Mouse (Mus musculus): ENCODE measurements around the gene Ccdc96. TPM values are rescaled to one million over a fixed set of nuclear protein-coding genes. Genes with fewer than 3 reads are reported as not detected.

Gene Ccdc96
- polyA plus RNA-seq, 1 experiment from 2014 or later: 0.06 TPM

DNA sequence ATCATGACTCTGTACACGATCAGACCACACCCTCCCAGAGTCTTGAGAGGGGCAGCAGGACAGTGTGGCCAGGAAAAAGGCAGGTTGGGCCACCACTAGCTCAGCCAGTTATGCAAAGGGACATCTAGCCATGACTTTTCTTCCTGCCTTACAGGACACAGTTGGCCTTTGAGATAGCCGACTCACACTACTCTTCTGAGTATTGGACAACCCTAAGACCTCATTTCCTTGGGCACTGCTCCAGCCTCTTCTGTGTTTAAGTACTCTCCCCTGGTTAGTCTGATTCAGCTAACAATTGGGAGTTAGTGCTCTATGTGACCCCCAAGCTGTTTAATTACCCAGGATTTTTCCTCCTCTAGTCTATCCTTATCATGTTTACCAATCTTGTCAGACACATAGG, 4.7 kb upstream of the Ccdc96 start:
- H3K9ac ChIP-seq (replicated peaks): no peak overlapping the region
- no peak overlapping the region for H3K27ac ChIP-seq (ENCODE audit: low read depth)
- no peaks in the 10 kb centered on the region; the same call in 1 of the 2 replicates for H3K27me3 ChIP-seq (ENCODE audit: insufficient read depth, low read length)
- H3K4me3 ChIP-seq (ENCODE audit: low read depth, low read length): no peak overlapping the region
- no peaks in the 10 kb centered on the region for H3K9me3 ChIP-seq (ENCODE audit: low read length)
- no peak overlapping the region for H3K4me2 ChIP-seq (ENCODE audit: low read depth, low read length)
- WGBS (ENCODE audit: insufficient replicate concordance): 53% methylated on average over 2 of the region's 2 CpGs
- H3K36me3 ChIP-seq (replicated peaks; ENCODE audit: insufficient read depth, low read length): peaks cover 7% of the 10 kb centered on the region; the same call in 1 of the 2 replicates
- peaks cover 44% of the 10 kb centered on the region for H3K4me1 ChIP-seq (ENCODE audit: insufficient read depth)
- TF ChIP-seq CTCF (IDR thresholded peaks at IDR 0.05; ENCODE audit: low read depth) (no peak), EP300 (IDR thresholded peaks at IDR 0.05; ENCODE audit: low read depth) (no peak)
- no peak for DNase-seq
- no peak for ATAC-seq

DNA sequence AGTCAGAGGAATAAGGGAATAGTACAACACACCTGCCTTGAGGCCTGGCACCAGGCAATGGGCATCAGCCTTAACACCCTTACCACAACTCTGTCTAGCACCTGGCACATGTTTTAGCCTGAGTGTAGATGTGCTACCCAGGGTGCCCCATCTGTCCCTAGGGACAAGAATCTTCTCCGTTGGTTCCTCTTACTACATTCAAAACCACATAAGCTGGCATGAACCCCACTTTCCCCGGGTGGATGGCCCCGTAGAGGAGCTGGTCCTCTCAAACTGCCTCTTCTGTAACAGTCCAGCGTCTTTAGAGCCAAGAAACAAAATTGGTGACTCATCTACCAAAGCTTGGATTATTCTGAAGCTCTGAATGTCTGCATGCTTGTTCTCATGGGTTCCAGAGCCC, 4.0 kb upstream of the Ccdc96 start:
- no peak overlapping the region for H3K9ac ChIP-seq (replicated peaks)
- ATAC-seq (no peak), DNase-seq (no peak)
- peaks cover 3% of the 10 kb centered on the region; the same call in 1 of the 2 replicates for H3K36me3 ChIP-seq (replicated peaks; ENCODE audit: insufficient read depth, low read length)
- H3K27ac ChIP-seq (ENCODE audit: low read depth): no peak overlapping the region
- no peaks in the 10 kb centered on the region for H3K9me3 ChIP-seq (ENCODE audit: low read length)
- WGBS (ENCODE audit: insufficient replicate concordance): 69% methylated on average over 4 of the region's 4 CpGs
- H3K4me1 ChIP-seq (ENCODE audit: insufficient read depth): peaks cover 50% of the 10 kb centered on the region
- no peak for TF ChIP-seq CTCF (IDR thresholded peaks at IDR 0.05; ENCODE audit: low read depth)
- peaks cover 6% of the 10 kb centered on the region for H3K27me3 ChIP-seq (ENCODE audit: insufficient read depth, low read length)
- no peak overlapping the region for H3K4me3 ChIP-seq (ENCODE audit: low read depth, low read length)
- no peak overlapping the region for H3K4me2 ChIP-seq (ENCODE audit: low read depth, low read length)

DNA sequence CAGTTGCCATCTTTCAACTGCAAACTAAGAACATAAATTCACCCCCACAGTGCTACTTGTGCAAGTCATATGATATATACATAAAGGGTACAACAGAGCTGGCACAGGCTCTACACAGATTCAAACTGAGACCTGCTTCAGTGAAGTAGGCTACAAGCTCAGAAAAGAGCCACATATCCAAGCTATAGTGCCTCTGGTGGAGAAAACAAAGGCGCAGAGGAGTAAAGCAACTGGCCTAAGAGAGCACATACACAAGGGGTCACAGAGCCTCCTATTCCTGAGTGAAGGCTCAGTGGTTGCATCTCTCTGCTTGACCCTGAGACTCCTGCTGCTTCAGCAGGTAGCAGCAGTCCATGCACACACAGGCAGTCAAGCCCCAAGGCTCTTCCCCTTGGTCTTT, 3.3 kb upstream of the Ccdc96 start:
- no peak overlapping the region for H3K4me2 ChIP-seq (ENCODE audit: low read depth, low read length)
- TF ChIP-seq EP300 (IDR thresholded peaks at IDR 0.05; ENCODE audit: low read depth) (no peak), CTCF (IDR thresholded peaks at IDR 0.05; ENCODE audit: low read depth) (peak; percentile 49)
- no peak overlapping the region for H3K4me3 ChIP-seq (ENCODE audit: low read depth, low read length)
- no peak overlapping the region for H3K9ac ChIP-seq (replicated peaks)
- peaks cover 51% of the 10 kb centered on the region for H3K4me1 ChIP-seq (ENCODE audit: insufficient read depth)
- ATAC-seq (no peak), DNase-seq (no peak)
- H3K9me3 ChIP-seq (ENCODE audit: low read length): no peaks in the 10 kb centered on the region
- peaks cover 13% of the 10 kb centered on the region for H3K27me3 ChIP-seq (ENCODE audit: insufficient read depth, low read length)
- H3K36me3 ChIP-seq (replicated peaks; ENCODE audit: insufficient read depth, low read length): no peaks in the 10 kb centered on the region
- no peak overlapping the region for H3K27ac ChIP-seq (ENCODE audit: low read depth)
- WGBS (ENCODE audit: insufficient replicate concordance): 67% methylated on average over 1 of the region's 1 CpGs

DNA sequence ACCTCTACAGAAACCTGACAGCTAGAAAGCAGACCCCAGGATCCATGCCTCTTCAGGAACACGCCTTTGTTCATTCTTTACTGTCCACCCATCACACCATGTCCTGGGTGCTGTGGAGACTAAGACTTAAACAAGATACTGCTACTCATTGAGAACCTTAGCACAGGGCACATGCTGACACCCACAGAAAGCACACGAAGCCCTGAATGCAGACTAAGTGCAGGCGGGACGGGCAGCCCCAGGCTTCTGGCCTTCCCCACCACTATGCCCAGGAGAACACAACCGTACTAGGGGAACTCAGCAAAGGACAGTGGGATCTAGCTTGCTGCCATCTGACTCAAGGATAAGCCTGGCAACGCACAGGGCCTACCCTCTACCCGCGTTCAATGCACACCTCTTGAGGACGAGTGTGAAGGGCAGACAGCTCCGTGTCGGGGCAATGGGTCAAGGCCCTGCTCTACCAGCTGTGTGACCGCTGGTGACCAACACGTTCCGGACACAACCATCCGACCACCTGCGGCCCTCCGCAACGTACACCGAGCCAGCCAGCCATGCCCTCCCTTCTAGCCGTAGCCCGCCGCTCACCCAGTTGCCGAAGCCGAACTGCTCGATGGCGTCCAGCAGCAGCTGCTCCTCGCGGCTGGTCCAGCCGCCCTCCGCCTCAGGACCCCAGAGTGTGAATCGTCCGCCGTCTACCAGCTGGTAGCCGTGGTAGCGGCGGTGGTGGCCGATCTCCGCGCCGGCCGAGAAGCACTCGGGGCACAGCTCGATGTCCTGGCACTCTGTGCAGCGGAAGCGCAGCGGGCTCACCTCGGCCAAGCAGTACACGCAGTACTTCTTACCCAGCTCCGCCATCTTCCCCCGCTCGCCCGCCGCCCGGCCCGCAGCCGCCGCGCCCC, 936 bp upstream of the Ccdc96 start:
- 4% methylated on average over 53 of the region's 58 CpGs for WGBS (ENCODE audit: insufficient replicate concordance)
- DNase-seq (peak; percentile 66), ATAC-seq (no peak)
- peak overlapping the region; percentile 94 for H3K4me2 ChIP-seq (ENCODE audit: low read depth, low read length)
- H3K36me3 ChIP-seq (replicated peaks; ENCODE audit: insufficient read depth, low read length): no peaks in the 10 kb centered on the region
- peaks cover 13% of the 10 kb centered on the region for H3K27me3 ChIP-seq (ENCODE audit: insufficient read depth, low read length)
- H3K9me3 ChIP-seq (ENCODE audit: low read length): no peaks in the 10 kb centered on the region
- H3K9ac ChIP-seq (replicated peaks): peak overlapping the region; percentile 93
- peak overlapping the region; percentile 88 for H3K27ac ChIP-seq (ENCODE audit: low read depth)
- TF ChIP-seq EP300 (IDR thresholded peaks at IDR 0.05; ENCODE audit: low read depth) (no peak), CTCF (IDR thresholded peaks at IDR 0.05; ENCODE audit: low read depth) (no peak)
- H3K4me1 ChIP-seq (ENCODE audit: insufficient read depth): peaks cover 47% of the 10 kb centered on the region
- peak overlapping the region; percentile 81 for H3K4me3 ChIP-seq (ENCODE audit: low read depth, low read length)

DNA sequence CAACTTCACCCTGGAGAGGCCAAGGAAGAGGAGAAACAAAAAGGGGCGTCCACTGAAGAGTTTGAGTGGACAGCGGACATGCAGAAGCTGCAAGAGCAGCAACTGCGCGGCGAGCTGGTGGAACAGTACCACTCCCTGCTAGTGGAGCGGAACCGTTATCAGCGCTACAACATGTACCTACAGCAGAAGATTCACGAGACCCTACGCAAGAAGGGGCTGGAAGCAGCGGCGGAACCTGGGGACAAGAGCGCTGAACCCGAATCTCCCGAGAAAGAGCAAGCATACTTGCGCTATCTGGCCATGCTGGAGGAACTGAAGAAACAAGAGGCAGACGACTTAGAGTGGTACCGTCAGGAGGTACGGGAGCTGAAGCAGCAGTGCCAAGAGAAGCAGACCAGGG, 918 bp downstream of the Ccdc96 start:
- 21% methylated on average over 19 of the region's 19 CpGs for WGBS (ENCODE audit: insufficient replicate concordance)
- Histone ChIP-seq H3K27me3 (ENCODE audit: insufficient read depth, low read length) (peaks cover 13% of the 10 kb centered on the region), H3K4me2 (ENCODE audit: low read depth, low read length) (peak overlapping the region; percentile 97), H3K4me1 (ENCODE audit: insufficient read depth) (peaks cover 30% of the 10 kb centered on the region), H3K36me3 (replicated peaks; ENCODE audit: insufficient read depth, low read length) (no peaks in the 10 kb centered on the region), H3K9ac (replicated peaks) (peak overlapping the region; percentile 66; the same call in 1 of the 2 replicates), H3K27ac (ENCODE audit: low read depth) (no peak overlapping the region), H3K9me3 (ENCODE audit: low read length) (no peaks in the 10 kb centered on the region), H3K4me3 (ENCODE audit: low read depth, low read length) (peak overlapping the region; percentile 64)
- DNase-seq (no peak), ATAC-seq (no peak)
- no peak for TF ChIP-seq CTCF (IDR thresholded peaks at IDR 0.05; ENCODE audit: low read depth)

DNA sequence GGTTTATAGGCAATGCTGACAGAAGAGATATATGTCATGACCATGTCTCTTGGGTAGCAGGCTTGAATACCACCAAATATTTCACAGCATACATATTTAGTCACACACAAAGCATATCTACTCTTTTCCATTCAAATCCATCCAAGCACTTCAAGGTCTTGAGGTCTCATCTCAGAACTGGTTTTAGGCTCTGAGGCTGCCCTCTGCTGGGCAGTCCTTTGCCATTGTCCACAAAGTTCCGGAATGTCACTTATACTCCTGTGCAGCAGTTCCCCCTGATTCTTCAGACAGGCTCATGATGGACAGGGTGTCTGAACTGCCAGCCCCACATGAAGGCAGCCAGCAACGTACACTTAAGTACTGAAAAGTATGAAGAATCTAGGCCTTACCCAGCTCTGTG, 4.8 kb downstream of the Ccdc96 start:
- no peak overlapping the region for H3K4me3 ChIP-seq (ENCODE audit: low read depth, low read length)
- peak; percentile 35 for DNase-seq
- ATAC-seq: no peak
- peaks cover 13% of the 10 kb centered on the region for H3K27me3 ChIP-seq (ENCODE audit: insufficient read depth, low read length)
- no peak overlapping the region for H3K9ac ChIP-seq (replicated peaks)
- no peak overlapping the region for H3K4me2 ChIP-seq (ENCODE audit: low read depth, low read length)
- TF ChIP-seq EP300 (IDR thresholded peaks at IDR 0.05; ENCODE audit: low read depth): no peak
- peak; percentile 68 for TF ChIP-seq CTCF (IDR thresholded peaks at IDR 0.05; ENCODE audit: low read depth)
- 57% methylated on average over 2 of the region's 2 CpGs for WGBS (ENCODE audit: insufficient replicate concordance)
- peaks cover 12% of the 10 kb centered on the region for H3K36me3 ChIP-seq (replicated peaks; ENCODE audit: insufficient read depth, low read length)
- H3K27ac ChIP-seq (ENCODE audit: low read depth): no peak overlapping the region
- peaks cover 9% of the 10 kb centered on the region for H3K4me1 ChIP-seq (ENCODE audit: insufficient read depth)
- no peaks in the 10 kb centered on the region for H3K9me3 ChIP-seq (ENCODE audit: low read length)
